Mouse (Mus musculus) erythroblast, embryonic 14.5 days (primary cell): Measurements from ENCODE around the gene Prl. TPM values are rescaled to one million over a fixed set of nuclear protein-coding genes. Genes with fewer than 3 reads are reported as not detected.

Experiments
- polyA plus RNA-seq: library from polyadenylated mRNA; stranded (reverse); fragments of >175 nt; gene quantifications from 2 replicates; pipeline ENCODE4 v1.2.3, GENCODE M21; 2012

Prl gene
- polyA plus RNA-seq, 1 experiment, result not detected

Other genes starting within 250 kb of the Prl start
- gene Prl3d1, start 36.6 kb downstream of the Prl start, polyA plus RNA-seq, result not detected in 2 replicates
- gene Prl3d2, start 64.1 kb downstream of the Prl start, polyA plus RNA-seq, result not detected in 2 replicates
- gene Prl3d3, start 99.2 kb downstream of the Prl start, polyA plus RNA-seq, result not detected in 2 replicates
- gene Prl3c1, start 139.1 kb downstream of the Prl start, polyA plus RNA-seq, result not detected in 2 replicates
- not detected in 2 replicates for gene Prl3b1, start 184.3 kb downstream of the Prl start, polyA plus RNA-seq
- gene Prl3a1, start 201.9 kb downstream of the Prl start, polyA plus RNA-seq, result not detected in 2 replicates